Mouse (Mus musculus) MEL-GATA-1-ER (cell line): Measurements from ENCODE around the gene E130308A19Rik.

ENCODE experiments used
- DNase-seq: peaks from one replicate; pipeline ENCODE4 v3.0.0-alpha.2; 2012; ENCODE audit warnings: low read depth; ENCODE audit errors: extremely low read depth

The E130308A19Rik gene

GRCm38 (mm10) chr4:59681383-59681782 is 55.4 kb downstream of the E130308A19Rik start:
- DNase-seq, result no peak

- no peak for DNase-seq
Measured at GRCm38 (mm10) chr4:59682491-59682890, 56.5 kb downstream of the E130308A19Rik start.

DNA sequence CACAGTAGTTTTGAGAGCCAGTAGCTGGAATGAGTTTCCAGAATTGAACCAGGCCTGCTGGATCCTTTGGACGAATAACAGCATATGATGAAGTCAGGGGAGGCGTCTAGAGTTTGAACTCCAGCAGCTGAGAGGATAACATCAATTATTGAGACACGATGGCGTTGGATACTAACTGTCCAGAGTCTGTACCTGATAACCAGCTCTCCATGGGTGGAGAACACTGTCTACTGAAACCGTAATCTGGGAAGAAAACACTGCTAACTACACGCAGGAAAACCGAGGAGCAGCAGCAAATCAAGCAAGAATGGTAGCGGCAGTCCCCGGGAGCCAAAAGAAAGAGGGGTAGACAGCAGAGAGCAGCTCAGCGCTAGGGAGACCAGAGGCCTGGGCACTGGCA is 56.9 kb downstream of the E130308A19Rik start:
- no peak for DNase-seq

DNA sequence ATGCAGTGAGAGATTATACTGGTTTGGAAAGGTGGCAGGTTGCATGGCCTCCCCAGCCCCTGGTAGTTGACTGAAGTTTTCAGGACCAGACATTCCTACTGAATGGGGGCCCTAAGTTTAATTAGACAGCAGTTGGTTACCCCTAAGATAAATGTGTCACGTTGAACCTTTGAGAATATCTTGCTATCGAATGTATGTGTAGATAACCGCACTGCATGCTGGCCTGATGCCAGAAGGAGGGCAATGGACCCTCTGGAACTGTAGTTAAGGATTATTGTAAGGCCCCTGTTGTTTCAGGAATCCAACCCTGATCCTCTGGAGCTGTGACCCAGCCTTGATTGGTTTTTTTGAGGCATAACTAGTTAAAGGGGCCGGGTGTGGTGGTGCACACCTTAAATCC is 58.3 kb downstream of the E130308A19Rik start:
- no peak for DNase-seq

GRCm38 (mm10) chr4:59686716-59687115 is 60.7 kb downstream of the E130308A19Rik start:
- DNase-seq, result no peak

DNA sequence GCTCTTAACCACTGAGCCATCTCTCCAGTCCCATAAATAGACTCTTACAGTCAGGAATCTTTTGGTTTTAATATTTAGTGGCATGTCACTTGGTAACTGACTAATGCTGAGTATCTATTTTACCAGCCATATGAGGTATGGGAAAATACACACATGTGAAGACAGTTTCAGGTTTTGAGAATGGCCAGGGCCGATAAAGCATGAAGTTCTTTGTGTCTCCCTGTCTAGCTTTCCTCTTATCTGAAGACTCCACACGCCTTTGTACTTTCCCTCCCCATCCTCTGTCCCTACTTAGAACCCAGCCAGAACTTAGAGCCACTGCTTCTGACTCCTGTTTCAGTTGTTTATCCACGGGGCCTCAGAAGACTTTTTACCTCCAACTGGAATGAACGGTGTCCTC is 63.0 kb downstream of the E130308A19Rik start:
- DNase-seq, result peak; percentile 86

- no peak for DNase-seq
Measured at GRCm38 (mm10) chr4:59690145-59690544, 64.1 kb downstream of the E130308A19Rik start.

- no peak for DNase-seq
Measured at GRCm38 (mm10) chr4:59696846-59697245, 70.8 kb downstream of the E130308A19Rik start.

GRCm38 (mm10) chr4:59697869-59698268 is 71.9 kb downstream of the E130308A19Rik start:
- DNase-seq, result no peak

- DNase-seq, result no peak
Measured at GRCm38 (mm10) chr4:59699014-59699792, 73.2 kb downstream of the E130308A19Rik start.

GRCm38 (mm10) chr4:59709321-59709720 is 83.3 kb downstream of the E130308A19Rik start:
- no peak for DNase-seq

DNA sequence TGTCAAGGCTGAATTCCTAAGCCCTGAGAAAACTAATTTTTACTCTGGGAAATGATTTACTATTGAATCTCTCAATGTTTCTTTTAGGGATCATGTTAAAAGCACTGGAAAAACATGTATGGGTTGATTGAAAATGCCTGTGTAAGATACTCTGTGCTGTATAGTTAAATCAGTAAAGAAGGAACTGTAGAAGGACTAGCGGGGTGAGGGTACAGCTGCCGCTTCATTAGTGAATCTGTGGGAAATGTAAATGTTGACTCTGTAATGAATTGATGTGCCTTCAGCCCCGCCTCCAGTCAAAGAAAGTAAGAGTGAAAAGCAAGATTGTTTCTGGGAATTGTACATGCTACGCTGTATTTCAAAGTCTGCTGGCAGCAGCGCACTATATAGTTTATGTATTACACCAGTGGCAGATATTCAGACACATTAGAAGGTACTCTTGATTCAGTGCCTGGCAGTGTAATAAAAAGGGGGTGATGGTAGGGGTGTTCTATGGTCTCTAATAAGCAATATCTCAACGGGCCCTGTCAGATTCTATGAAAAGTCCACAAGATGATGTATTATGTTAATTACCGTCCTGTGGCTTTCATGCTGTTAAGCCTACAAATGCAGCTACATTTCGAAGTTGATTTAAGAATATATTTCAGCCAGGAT is 84.9 kb downstream of the E130308A19Rik start:
- no peak for DNase-seq

GRCm38 (mm10) chr4:59712451-59712850 is 86.4 kb downstream of the E130308A19Rik start:
- DNase-seq, result no peak

GRCm38 (mm10) chr4:59712955-59713354 is 86.9 kb downstream of the E130308A19Rik start:
- no peak for DNase-seq

- DNase-seq, result no peak
Measured at GRCm38 (mm10) chr4:59714472-59714871, 88.5 kb downstream of the E130308A19Rik start.

DNA sequence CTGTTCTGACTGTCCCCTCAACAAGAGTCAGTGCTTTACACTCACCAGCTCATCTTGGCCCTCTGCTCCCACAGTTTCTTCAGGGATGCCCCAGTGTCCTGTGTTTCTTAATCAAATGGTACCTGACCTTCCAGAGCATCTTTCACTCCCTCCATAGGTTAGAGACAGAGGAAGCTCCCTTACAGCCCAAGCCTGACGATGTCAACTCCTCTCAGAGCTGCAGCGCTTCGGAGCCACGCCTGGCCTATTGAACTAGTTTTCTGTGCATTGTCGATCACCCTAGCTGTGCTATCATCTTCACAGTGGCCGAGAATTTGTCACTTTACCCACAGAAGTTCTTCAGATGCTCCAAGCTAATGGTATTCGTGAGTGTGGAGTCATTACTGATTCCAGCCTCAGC is 88.9 kb downstream of the E130308A19Rik start:
- DNase-seq, result no peak

GRCm38 (mm10) chr4:59715531-59715930 is 89.5 kb downstream of the E130308A19Rik start:
- no peak for DNase-seq

- DNase-seq, result no peak
Measured at GRCm38 (mm10) chr4:59717349-59717748, 91.3 kb downstream of the E130308A19Rik start.

DNA sequence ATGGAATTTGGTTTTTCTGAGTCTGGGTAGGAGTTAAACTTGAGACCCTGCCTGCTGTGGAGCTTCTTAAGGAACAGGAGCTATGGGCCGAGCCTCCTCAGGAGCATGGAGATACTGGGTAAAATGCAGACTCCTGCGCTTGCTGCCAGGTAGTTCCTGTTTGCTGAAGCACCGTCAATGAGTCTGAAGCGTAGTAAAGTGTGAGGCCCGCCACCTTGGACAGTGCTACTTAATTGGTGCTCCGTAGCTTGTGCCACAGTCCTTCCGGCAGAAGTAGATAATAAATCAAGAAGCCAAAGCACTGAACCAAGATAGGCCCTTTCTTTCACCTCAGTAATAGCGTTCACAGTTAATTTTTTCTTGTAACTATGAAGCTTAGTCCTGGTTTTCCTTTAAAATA is 92.5 kb downstream of the E130308A19Rik start:
- DNase-seq, result no peak

DNA sequence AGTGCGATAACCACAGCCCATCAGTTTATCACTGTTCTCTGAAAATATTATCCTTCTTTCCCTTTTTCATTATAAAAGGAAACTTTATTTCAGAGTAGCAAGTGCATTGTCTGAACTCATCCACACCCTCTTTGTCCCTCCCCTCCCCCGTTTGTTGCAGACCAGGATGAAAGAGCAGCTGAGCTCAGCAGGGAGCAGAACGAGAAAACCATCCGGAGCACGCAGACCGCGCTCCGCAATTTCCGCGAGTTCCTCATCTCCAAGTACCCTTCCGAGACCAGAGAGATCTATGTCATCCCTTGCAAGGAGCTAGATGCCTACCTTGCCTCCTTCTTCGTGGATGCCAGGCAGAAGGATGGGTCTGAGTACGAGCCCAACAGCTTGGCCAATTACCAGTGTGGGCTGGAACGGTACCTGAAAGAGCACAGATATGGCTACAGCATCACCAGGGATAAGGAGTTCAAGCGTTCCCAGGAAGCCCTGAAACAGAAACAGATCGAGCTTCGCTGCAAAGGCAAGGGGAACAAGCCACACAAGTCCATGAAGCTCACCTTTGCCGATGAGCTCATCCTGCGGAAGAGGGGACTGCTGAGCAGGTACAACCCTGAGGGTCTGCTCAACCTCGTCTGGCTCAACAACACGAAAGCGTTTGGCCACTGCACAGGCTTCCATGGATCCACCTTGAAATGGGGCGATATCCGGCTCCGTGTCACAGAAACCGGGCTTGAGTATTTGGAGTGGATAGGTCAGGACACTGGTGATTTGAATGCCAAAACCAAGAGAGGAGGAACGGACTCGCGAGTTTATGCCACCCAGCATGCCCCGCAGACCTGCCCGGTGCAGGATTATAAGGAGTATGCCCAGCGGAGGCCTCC is 93.7 kb downstream of the E130308A19Rik start:
- DNase-seq, result no peak

- no peak for DNase-seq
Measured at GRCm38 (mm10) chr4:59721811-59722210, 95.8 kb downstream of the E130308A19Rik start.

GRCm38 (mm10) chr4:59725579-59725978 is 99.6 kb downstream of the E130308A19Rik start:
- DNase-seq, result no peak
